Mouse (Mus musculus) granulocyte monocyte progenitor cell, adult 5-6 weeks (primary cell): ENCODE data around the gene Plekhb1. TPM values are rescaled to one million over a fixed set of nuclear protein-coding genes. Genes with fewer than 3 reads are reported as not detected.

Experiments used
- ATAC-seq: replicated peaks from 2 replicates; pipeline ENCODE4 v1.8.0; 2016; ENCODE audit warnings: mild to moderate bottlenecking, moderate TSS enrichment, inconsistent platforms; ENCODE audit not compliant: poor library complexity, severe bottlenecking
- total RNA-seq, 2 experiments: library from RNA; stranded (forward) in 1 of 2; stranded (reverse) in 1 of 2; fragments of 200-712, 200-1000 nt in 1 of 2; fragments of >200 nt in 1 of 2; fragmentation: Nextera tagmentation in 1 of 2; gene quantifications; 2 replicates each; pipeline ENCODE4 v1.2.3; 2014 to 2017

Gene Plekhb1
- total RNA-seq, 2 experiments from 2014 or later = not detected

DNA sequence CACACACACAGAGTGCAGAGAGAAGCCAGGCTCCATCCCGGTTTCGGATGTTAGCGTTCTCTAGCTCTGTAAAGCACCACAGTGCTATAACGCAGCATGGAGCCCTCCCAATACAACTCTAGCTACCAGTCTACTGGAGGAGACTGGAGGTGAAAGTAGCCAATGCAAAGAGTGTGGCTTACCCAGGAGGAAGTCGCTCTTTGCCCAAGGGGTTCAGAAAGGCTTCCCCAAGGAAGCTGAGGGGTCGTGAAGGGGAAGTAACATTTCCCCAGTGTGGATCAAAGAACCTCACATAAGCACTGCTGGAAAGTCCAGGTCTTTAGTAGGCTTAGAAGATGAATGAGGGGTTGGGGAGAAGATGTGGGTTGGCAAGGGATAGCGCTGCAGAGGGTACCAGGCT is 950 bp downstream of the Plekhb1 start:
- peak; percentile 82 for ATAC-seq

GRCm38 (mm10) chr7:100658093-100658578 is 4.1 kb downstream of the Plekhb1 start:
- ATAC-seq = no peak

GRCm38 (mm10) chr7:100656739-100657138 is 5.5 kb downstream of the Plekhb1 start:
- ATAC-seq = no peak

- ATAC-seq = no peak
Measured at GRCm38 (mm10) chr7:100654441-100654840, 7.8 kb downstream of the Plekhb1 start.

DNA sequence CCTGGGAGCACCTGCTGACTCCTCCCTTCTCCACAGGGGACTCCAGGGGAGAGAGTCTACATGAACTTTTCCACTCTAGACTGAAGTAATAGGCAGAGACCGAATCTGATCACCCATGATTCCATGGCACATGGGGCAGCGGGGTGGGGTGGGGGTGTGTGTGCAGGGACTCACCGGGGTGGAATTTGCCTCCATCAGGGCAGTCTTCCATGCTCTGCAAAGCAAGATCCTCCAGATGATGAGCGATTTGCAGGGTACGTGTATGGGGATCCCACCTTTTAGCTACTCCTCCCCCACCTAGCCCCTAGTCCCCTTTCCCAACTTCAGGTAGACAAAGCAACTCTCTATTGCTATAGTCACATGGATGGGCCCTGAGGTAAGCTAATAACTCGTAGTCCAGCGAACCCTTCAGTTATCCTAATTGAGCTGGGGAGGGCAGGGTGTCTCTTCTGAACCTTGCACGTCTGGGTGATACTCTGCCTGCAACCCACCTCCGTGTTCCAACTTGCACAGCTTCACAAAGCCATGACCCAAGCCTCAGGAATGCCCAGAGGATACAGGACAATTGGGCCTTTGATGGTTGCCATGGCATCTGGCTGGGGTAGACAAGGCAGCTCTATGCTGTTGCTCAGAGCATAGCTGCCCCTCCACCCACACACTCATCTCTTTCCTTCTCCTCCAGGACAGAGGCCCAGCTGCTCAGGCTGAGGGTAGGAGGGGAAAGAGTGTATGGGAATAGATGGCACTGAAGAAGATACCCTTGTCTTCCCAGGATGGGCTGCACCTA is 8.5 kb downstream of the Plekhb1 start:
- ATAC-seq = no peak

GRCm38 (mm10) chr7:100651011-100651410 is 11.2 kb downstream of the Plekhb1 start:
- no peak for ATAC-seq

DNA sequence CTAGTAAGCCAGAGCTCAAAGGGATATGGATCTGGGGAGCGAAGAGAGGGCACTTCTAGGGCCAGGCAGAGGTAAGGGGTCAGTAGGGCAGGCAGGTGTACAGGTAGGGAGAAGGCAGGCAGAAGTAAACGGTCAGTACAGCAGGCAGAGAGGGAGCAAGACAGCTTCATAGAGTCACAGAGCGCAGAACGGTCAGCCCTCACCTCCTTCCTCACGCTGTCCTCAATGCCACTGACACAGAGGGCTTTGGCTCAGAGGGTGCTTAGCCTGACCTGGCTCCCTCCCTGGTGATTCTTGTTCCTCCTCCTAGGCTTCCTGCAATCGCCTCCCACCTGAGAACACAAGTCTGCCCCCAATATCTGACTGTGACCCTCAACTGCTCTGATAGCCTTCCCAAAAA is 11.8 kb downstream of the Plekhb1 start:
- no peak for ATAC-seq

- ATAC-seq = no peak
Measured at GRCm38 (mm10) chr7:100649826-100650225, 12.4 kb downstream of the Plekhb1 start.

- no peak for ATAC-seq
Measured at GRCm38 (mm10) chr7:100649095-100649494, 13.1 kb downstream of the Plekhb1 start.

- ATAC-seq = peak; percentile 61
Measured at GRCm38 (mm10) chr7:100645147-100645546, 17.1 kb downstream of the Plekhb1 start.

DNA sequence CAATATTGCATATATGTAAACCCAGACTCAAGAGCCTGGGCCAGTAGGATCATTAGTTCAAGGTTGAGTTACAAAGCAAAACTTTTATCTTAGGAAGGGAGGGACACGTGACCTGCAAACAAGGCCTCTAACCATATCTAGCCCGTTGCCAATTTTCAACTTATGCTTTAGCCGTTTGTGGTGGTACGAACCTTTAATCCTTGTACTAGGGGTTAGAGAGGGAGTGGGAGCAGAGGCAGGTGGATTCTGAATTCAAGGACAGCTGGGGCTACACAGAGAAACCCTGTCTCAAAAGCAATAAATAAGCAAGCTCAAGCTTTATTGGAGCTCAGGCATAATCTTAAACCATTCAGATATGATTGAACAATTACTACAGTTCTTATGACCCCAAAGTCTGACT is 19.8 kb downstream of the Plekhb1 start:
- ATAC-seq = no peak

DNA sequence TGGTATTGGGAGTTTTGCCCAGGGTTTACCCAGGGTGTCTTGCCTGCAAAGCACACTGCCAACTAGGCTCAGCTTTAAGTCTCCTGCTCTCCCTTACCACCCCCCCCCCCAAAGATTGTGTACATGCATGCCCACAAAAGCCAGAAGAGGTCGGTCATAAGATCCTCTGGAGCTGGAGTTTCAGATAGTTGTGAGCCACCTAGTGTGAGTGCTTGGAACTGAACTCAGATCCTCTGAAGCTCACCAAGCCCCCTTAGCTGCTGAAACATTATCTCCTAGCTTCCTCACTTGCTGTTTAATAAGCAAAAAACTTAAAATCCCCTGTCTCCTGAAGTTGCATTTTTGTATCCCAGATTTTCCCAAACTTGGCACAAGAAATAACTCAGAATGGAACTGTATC is 24.6 kb downstream of the Plekhb1 start:
- peak; percentile 62 for ATAC-seq

DNA sequence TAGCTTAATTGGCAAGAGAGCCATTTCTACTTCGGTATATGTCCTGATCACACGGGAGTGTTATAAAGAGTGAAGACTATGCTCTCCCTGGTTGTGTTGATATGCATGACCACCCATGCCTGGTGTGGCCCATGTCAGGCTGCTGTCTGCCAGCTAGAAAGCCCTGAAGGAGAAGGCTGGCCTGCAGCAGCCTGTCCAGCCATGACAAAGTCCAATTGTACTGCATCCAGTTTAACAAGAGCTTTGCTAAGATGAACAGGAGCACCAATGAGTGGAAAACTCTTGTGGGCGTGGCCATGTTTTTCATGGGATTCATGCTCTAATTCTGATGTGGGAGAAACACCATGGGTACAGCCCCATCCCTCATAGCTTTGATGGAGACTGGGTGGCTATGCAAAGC is 37.7 kb downstream of the Plekhb1 start:
- no peak for ATAC-seq

DNA sequence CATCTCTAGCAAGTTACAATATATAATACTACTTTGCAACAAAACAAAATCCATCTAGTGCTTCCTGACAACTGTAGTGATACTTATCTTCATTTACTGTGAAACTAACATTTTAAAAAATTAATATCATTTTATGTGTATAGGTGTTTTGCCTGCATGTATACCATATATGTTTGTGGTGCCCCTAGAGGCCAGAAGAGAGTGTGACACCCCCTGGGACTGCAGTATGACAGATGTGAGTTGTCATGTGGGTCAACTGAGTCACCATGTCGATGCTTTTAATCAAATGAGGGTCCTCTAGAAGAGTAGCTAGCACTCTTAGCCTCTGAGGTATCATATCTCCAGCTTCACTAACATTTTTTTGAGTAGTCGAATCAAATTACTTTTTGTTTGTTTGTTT is 39.9 kb downstream of the Plekhb1 start:
- peak; percentile 59 for ATAC-seq

- ATAC-seq = no peak
Measured at GRCm38 (mm10) chr7:100616121-100616857, 45.9 kb downstream of the Plekhb1 start.

GRCm38 (mm10) chr7:100608910-100609309 is 53.3 kb downstream of the Plekhb1 start:
- no peak for ATAC-seq

DNA sequence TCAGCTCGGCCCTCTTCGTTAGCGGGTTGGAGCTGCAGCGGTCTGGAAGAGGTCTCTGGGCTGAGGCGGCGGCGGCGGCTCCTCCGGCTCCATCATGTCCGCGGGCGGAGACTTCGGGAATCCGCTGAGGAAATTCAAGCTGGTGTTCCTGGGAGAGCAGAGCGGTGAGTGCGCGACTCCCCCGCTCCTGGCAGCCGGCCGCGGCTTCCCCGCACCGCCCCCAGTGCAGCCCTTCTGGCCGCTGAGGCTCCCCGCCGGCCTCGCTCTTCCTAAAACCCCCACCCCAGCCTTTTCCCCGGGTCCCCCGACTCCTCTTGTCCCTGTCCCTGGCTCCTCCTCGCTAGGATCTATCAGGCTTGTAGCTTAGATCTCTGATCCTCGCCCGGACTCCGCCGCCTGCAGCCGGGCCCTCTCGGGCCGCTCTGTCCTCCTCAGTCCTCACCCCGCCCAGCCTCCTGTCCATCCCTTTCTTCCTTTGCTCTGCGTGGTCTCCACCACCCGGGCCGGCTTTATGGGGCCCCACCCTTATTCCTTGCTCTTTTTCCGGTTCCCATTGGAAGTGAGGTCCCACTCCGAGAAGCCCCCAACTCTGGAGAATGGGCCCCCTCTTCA is 54.0 kb downstream of the Plekhb1 start, which contains the start of gene Mrpl48:
Gene Mrpl48 (minus strand): TSS at position 172 of the 612 bp plus-strand sequence.
- ATAC-seq = no peak

- ATAC-seq = peak; percentile 90
Measured at GRCm38 (mm10) chr7:100607214-100608129, 54.7 kb downstream of the Plekhb1 start, which contains the start of gene Rab6a. TSS of gene Rab6a (plus strand) at chr7:100607410.

DNA sequence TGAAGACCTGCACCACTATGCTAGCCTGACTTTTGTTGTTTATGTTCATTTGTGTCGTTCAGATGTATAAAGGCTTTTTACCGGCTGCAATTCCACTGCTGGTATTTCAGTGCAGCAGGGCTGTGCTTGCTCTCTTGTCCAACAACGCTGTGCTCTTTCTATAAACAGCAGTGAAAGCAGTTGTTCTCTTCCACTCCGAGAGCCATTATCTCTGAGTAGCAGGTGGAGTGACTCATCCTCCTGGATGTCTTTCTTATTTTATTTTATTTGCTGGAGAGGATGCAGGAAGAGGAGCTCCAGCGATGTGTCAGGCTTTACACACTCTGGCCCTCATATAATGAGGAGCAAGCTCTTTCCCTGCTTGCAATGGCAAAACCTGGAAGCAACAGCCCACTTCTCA is 62.0 kb downstream of the Plekhb1 start:
- no peak for ATAC-seq

DNA sequence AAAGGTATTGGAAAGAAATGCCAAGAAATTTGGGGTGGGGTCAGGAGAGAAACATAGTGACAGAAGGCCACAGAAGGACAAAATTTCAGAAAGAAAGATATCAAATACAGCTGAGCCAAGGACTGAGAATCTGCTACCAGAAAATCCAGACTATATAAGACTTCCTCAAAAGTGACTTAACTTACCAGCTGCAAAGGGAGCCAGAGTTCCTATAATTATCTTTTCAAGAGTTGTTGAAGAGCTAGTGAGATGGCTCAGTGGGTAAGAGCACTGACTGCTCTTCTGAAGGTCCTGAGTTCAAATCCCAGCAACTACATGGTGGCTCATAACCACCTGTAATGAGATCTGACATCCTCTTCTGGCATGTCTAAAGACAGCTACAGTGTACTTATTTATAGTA is 68.9 kb downstream of the Plekhb1 start:
- no peak for ATAC-seq
